Mouse (Mus musculus): Measurements from ENCODE around the gene Zfp281. TPM values are rescaled to one million over a fixed set of nuclear protein-coding genes. Genes with fewer than 3 reads are reported as not detected.
A peak's percentile ranks its signal among the peaks of the same experiment; 100 is the strongest.

The Zfp281 gene
- polyA plus RNA-seq, 1 experiment from 2014 or later = 42.3 TPM

DNA sequence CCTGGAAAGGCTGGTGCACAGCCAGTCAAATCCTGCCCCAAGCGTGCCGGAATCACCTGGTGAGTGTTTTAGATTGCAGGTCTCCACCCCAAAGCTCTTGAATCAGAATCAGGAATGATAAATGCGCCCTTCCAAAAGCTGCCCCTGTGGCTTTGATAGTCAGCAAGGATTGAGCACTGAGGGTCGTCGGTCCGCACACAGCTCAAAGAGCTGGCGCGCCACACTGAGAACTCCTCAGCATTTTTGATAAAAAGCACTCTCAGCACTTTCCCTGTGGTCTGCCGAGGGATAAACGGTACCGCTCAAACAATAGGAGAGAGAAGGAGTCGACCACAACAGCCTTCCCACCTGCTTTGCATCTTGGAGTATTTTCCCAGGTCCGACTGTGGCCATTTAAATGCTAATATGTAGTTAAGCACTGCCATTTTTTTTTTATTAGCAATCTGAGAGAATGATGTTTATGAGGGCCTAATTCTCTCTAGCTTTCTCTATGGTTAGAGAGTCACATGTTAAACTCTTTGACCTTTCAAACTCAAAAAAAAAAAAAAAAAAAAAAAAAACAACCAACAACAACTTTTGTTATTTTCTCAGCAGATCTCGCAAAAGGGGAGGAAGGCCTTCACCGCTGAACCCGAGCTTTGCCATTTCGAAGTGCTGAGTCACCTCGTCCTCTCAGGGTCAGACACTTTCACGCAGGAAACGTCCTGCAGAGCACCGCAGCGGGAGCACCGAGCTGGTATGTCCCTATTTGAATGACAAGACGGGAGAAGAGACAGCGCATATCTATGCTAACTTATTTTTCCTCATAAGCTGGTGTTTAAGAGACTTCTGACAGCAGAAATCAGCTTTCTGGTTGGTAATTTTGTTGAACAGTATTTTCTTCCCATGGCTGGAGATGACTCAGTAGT, 50.1 kb downstream of the Zfp281 start:
- H3K27me3 ChIP-seq (ENCODE audit: control insufficient read depth, insufficient read depth, low read length) = no peaks in the 10 kb centered on the region
- WGBS = 16% methylated on average over 25 of the region's 25 CpGs
- H3K4me3 ChIP-seq (ENCODE audit: low read depth, low read length) = no peak overlapping the region
- H3K27ac ChIP-seq (replicated peaks; ENCODE audit: low read depth, low read length) = no peak overlapping the region
- no peak for ATAC-seq (replicated peaks; ENCODE audit: insufficient number of reproducible peaks, low FRiP score, low TSS enrichment, low read depth)
- H3K9me3 ChIP-seq (replicated peaks; ENCODE audit: control insufficient read depth, low read length) = no peaks in the 10 kb centered on the region
- no peaks in the 10 kb centered on the region for H3K36me3 ChIP-seq (replicated peaks; ENCODE audit: control insufficient read depth, insufficient read depth, low read depth, low read length)
- peak; percentile 41 for DNase-seq (ENCODE audit: low spot score)
- H3K4me1 ChIP-seq (ENCODE audit: control insufficient read depth, insufficient read depth, low read length) = no peaks in the 10 kb centered on the region; the same call in 1 of the 2 replicates
- no peak overlapping the region for H3K9ac ChIP-seq (replicated peaks; ENCODE audit: low read length)
- H3K4me2 ChIP-seq (ENCODE audit: low read depth, low read length) = no peak overlapping the region

DNA sequence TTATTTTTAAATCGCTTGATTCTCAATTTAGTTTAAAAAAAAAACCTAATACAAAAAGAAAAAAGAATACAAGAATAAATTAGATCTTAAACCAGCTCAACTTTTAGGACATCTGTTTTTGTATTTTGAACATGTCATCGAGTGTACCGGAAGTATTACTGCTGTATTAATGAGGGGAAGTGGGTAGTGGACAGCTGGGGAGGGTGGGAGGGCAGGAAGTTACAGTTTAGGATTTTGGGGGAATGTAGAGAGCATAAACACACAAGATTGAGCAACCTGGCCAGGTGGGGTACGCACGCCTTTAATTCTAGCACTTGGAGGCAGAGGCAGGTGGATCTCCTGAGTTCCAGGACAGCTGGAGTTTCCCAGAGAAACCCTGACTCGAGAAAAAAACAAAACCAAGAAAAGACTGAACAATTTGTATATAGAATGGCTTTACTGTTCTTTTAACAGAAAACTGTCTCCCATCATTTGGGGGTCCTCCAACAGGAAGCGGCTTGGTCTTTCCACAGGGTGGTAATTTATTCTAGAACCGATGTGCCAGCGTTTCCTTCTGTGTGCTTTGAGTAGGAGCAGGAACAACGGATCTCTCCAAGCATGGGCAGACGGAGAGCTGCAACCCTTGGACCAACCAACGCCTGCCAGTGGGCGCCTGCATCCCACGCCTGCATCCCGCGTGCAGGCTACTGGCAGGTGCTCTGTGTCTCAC, 51.2 kb downstream of the Zfp281 start:
- 90% methylated on average over 16 of the region's 16 CpGs for WGBS

DNA sequence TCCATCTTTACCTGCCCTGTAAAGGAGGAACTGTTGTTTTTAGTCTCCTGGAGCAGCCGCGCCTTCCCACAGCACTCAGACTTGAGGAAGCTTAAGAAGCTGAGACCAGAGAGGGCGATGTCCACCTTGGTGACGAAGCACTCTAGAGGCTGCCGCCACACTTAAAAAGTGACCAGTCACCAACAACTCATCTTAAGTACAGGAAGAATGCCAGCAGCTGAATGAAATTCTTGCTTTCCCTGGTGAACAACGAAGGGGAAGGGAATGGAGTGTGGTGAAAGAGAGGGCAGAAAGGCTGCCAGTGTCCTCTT, 51.7 kb downstream of the Zfp281 start:
- no peak overlapping the region for H3K4me3 ChIP-seq (ENCODE audit: low read depth, low read length)
- no peak overlapping the region for H3K4me2 ChIP-seq (ENCODE audit: low read depth, low read length)
- DNase-seq (ENCODE audit: low spot score) (no peak), ATAC-seq (replicated peaks; ENCODE audit: insufficient number of reproducible peaks, low FRiP score, low TSS enrichment, low read depth) (no peak)
- H3K27me3 ChIP-seq (ENCODE audit: control insufficient read depth, insufficient read depth, low read length) = no peaks in the 10 kb centered on the region
- H3K9ac ChIP-seq (replicated peaks; ENCODE audit: low read length) = no peak overlapping the region
- H3K9me3 ChIP-seq (replicated peaks; ENCODE audit: control insufficient read depth, low read length) = no peaks in the 10 kb centered on the region
- H3K27ac ChIP-seq (replicated peaks; ENCODE audit: low read depth, low read length) = no peak overlapping the region
- no peaks in the 10 kb centered on the region for H3K4me1 ChIP-seq (ENCODE audit: control insufficient read depth, insufficient read depth, low read length)
- 79% methylated on average over 6 of the region's 6 CpGs for WGBS
- no peaks in the 10 kb centered on the region for H3K36me3 ChIP-seq (replicated peaks; ENCODE audit: control insufficient read depth, insufficient read depth, low read depth, low read length)

More for the DNA sequence above, 51.2 kb downstream of the Zfp281 start:
- ATAC-seq (replicated peaks; ENCODE audit: insufficient number of reproducible peaks, low FRiP score, low TSS enrichment, low read depth) (no peak), DNase-seq (ENCODE audit: low spot score) (no peak)
- H3K9ac ChIP-seq (replicated peaks; ENCODE audit: low read length) = no peak overlapping the region
- no peak overlapping the region for H3K4me2 ChIP-seq (ENCODE audit: low read depth, low read length)
- H3K9me3 ChIP-seq (replicated peaks; ENCODE audit: control insufficient read depth, low read length) = no peaks in the 10 kb centered on the region
- no peaks in the 10 kb centered on the region for H3K27me3 ChIP-seq (ENCODE audit: control insufficient read depth, insufficient read depth, low read length)
- H3K27ac ChIP-seq (replicated peaks; ENCODE audit: low read depth, low read length) = no peak overlapping the region
- H3K36me3 ChIP-seq (replicated peaks; ENCODE audit: control insufficient read depth, insufficient read depth, low read depth, low read length) = no peaks in the 10 kb centered on the region
- no peak overlapping the region for H3K4me3 ChIP-seq (ENCODE audit: low read depth, low read length)
- H3K4me1 ChIP-seq (ENCODE audit: control insufficient read depth, insufficient read depth, low read length) = no peaks in the 10 kb centered on the region

GRCm38 (mm10) chr1:136677847-136678325, 53.2 kb downstream of the Zfp281 start:
- Histone ChIP-seq H3K9me3 (replicated peaks; ENCODE audit: control insufficient read depth, low read length) (no peaks in the 10 kb centered on the region), H3K4me1 (ENCODE audit: control insufficient read depth, insufficient read depth, low read length) (no peaks in the 10 kb centered on the region), H3K27ac (replicated peaks; ENCODE audit: low read depth, low read length) (no peak overlapping the region), H3K4me3 (ENCODE audit: low read depth, low read length) (no peak overlapping the region), H3K27me3 (ENCODE audit: control insufficient read depth, insufficient read depth, low read length) (no peaks in the 10 kb centered on the region), H3K36me3 (replicated peaks; ENCODE audit: control insufficient read depth, insufficient read depth, low read depth, low read length) (no peaks in the 10 kb centered on the region), H3K4me2 (ENCODE audit: low read depth, low read length) (no peak overlapping the region), H3K9ac (replicated peaks; ENCODE audit: low read length) (no peak overlapping the region)
- DNase-seq (ENCODE audit: low spot score) (no peak), ATAC-seq (replicated peaks; ENCODE audit: insufficient number of reproducible peaks, low FRiP score, low TSS enrichment, low read depth) (no peak)
- WGBS = 86% methylated on average over 3 of the region's 3 CpGs

DNA sequence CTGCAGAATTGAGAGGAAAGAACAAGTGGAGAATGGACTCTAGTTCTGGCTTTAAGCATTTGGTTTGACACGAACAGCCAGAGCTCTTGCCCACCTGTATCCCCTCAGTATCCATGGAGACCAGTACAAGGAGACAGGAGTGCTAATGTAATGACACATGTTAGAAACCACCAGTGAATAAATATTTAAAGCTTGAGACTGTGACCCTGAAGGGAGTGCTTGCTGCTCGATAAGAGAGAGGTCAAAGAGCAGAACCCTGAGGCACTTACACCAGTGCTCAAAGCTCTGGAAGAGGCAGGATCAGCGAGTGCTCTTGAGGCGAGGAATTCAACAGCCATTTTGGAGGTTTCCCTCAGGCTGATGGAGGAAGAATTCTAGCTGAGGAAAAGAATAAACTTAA, 54.1 kb downstream of the Zfp281 start:
- no peaks in the 10 kb centered on the region for H3K4me1 ChIP-seq (ENCODE audit: control insufficient read depth, insufficient read depth, low read length)
- no peak overlapping the region for H3K27ac ChIP-seq (replicated peaks; ENCODE audit: low read depth, low read length)
- no peaks in the 10 kb centered on the region for H3K9me3 ChIP-seq (replicated peaks; ENCODE audit: control insufficient read depth, low read length)
- ATAC-seq (replicated peaks; ENCODE audit: insufficient number of reproducible peaks, low FRiP score, low TSS enrichment, low read depth) (no peak), DNase-seq (ENCODE audit: low spot score) (no peak)
- H3K4me2 ChIP-seq (ENCODE audit: low read depth, low read length) = no peak overlapping the region
- H3K4me3 ChIP-seq (ENCODE audit: low read depth, low read length) = no peak overlapping the region
- WGBS = 38% methylated on average over 4 of the region's 4 CpGs
- H3K27me3 ChIP-seq (ENCODE audit: control insufficient read depth, insufficient read depth, low read length) = no peaks in the 10 kb centered on the region
- no peaks in the 10 kb centered on the region for H3K36me3 ChIP-seq (replicated peaks; ENCODE audit: control insufficient read depth, insufficient read depth, low read depth, low read length)
- no peak overlapping the region for H3K9ac ChIP-seq (replicated peaks; ENCODE audit: low read length)

Other genes starting within 250 kb of the Zfp281 start
- 19.9 and 21.0 TPM in 2 replicates for gene Ddx59, start 209.6 kb upstream of the Zfp281 start, polyA plus RNA-seq (2014; fragmentation: Nextera tagmentation; extraction: Ambion mirVana)
- 8.9 and 9.3 TPM in 2 replicates for gene Kif14, start 158.6 kb upstream of the Zfp281 start, polyA plus RNA-seq (2014; fragmentation: Nextera tagmentation; extraction: Ambion mirVana)

All from embryonic facial prominence, embryonic 11.5 days (tissue).